Mouse (Mus musculus) c-Kit-positive CD71-positive TER-119-negative erythroid progenitor cells, embryonic 14.5 days (primary cell): ENCODE measurements around the gene Fer1l4.

Source experiments
- DNase-seq: peaks from one replicate; pipeline ENCODE4 v3.0.0-alpha.2; 2013; ENCODE audit warnings: low read depth

The Fer1l4 gene

GRCm38 (mm10) chr2:156052816-156053215 is at the start of gene Fer1l4:
Fer1l4 (minus strand) TSS chr2:156052947.
- DNase-seq: no peak

GRCm38 (mm10) chr2:156091926-156092325 is 39.2 kb upstream of the Fer1l4 start:
- no peak for DNase-seq

- no peak for DNase-seq
Observed at GRCm38 (mm10) chr2:156089799-156090198, 37.1 kb upstream of the Fer1l4 start.

- no peak for DNase-seq
Observed at GRCm38 (mm10) chr2:156087391-156088110, 34.8 kb upstream of the Fer1l4 start.

- DNase-seq: no peak
Observed at GRCm38 (mm10) chr2:156084541-156084940, 31.8 kb upstream of the Fer1l4 start.

- DNase-seq: no peak
Observed at GRCm38 (mm10) chr2:156080391-156080790, 27.6 kb upstream of the Fer1l4 start.

- DNase-seq: no peak
Observed at GRCm38 (mm10) chr2:156079674-156080073, 26.9 kb upstream of the Fer1l4 start.

GRCm38 (mm10) chr2:156079183-156079560 is 26.4 kb upstream of the Fer1l4 start:
- no peak for DNase-seq

- no peak for DNase-seq
Observed at GRCm38 (mm10) chr2:156078421-156079182, 25.9 kb upstream of the Fer1l4 start.

- DNase-seq: no peak
Observed at GRCm38 (mm10) chr2:156077461-156077860, 24.7 kb upstream of the Fer1l4 start.

GRCm38 (mm10) chr2:156073725-156074124 is 21.0 kb upstream of the Fer1l4 start:
- no peak for DNase-seq

GRCm38 (mm10) chr2:156071236-156071635 is 18.5 kb upstream of the Fer1l4 start:
- no peak for DNase-seq

GRCm38 (mm10) chr2:156067916-156068315 is 15.2 kb upstream of the Fer1l4 start:
- no peak for DNase-seq

- no peak for DNase-seq
Observed at GRCm38 (mm10) chr2:156066126-156066525, 13.4 kb upstream of the Fer1l4 start.

GRCm38 (mm10) chr2:156065099-156066041 is 12.6 kb upstream of the Fer1l4 start, which contains the start of gene Spag4:
Spag4 (plus strand) TSS chr2:156065175.
- DNase-seq: peak; percentile 60

- DNase-seq: peak; percentile 34
Observed at GRCm38 (mm10) chr2:156047929-156048328, 4.8 kb downstream of the Fer1l4 start.

- no peak for DNase-seq
Observed at GRCm38 (mm10) chr2:156042903-156043302, 9.8 kb downstream of the Fer1l4 start.

- DNase-seq: no peak
Observed at GRCm38 (mm10) chr2:156039390-156039789, 13.4 kb downstream of the Fer1l4 start.

GRCm38 (mm10) chr2:156025482-156025881 is 27.3 kb downstream of the Fer1l4 start:
- peak; percentile 29 for DNase-seq

GRCm38 (mm10) chr2:156021765-156022164 is 31.0 kb downstream of the Fer1l4 start:
- DNase-seq: peak; percentile 33

GRCm38 (mm10) chr2:156021219-156021618 is 31.5 kb downstream of the Fer1l4 start:
- peak; percentile 59 for DNase-seq

- DNase-seq: no peak
Observed at GRCm38 (mm10) chr2:156018106-156018505, 34.6 kb downstream of the Fer1l4 start.
